Mouse (Mus musculus) liver, postnatal 0 days (tissue): ENCODE data around the gene Hecw2. TPM values are rescaled to one million over a fixed set of nuclear protein-coding genes. Genes with fewer than 3 reads are reported as not detected.

ENCODE experiments used
- ATAC-seq: fragments of 200-750 bp; cut with Nextera tagmentation; 2 replicates; pipeline ENCODE4 v1.8.0; 2017; ENCODE audit warnings: mild to moderate bottlenecking, moderate library complexity
- DNase-seq: peaks from one replicate; pipeline ENCODE4 v3.0.0-alpha.2; 2016
- H3K27ac ChIP-seq: fragments of 300-500 bp; sonication (generic); 2 replicates; pipeline ENCODE4 v1.5.1; 2014; ENCODE audit warnings: antibody characterized with exemption, moderate library complexity, mild to moderate bottlenecking, low read depth
- H3K27me3 ChIP-seq: fragments of 300-500 bp; sonication (generic); 2 replicates; pipeline ENCODE4 v1.6.1; 2014; ENCODE audit warnings: low read length, control low read depth, mixed read lengths; ENCODE audit not compliant: insufficient read depth
- H3K36me3 ChIP-seq: fragments of 300-500 bp; sonication (generic); replicated peaks from 2 replicates; pipeline ENCODE4 v1.6.1; 2014; ENCODE audit warnings: mild to moderate bottlenecking, control low read depth, low read length, moderate library complexity, mixed read lengths; ENCODE audit not compliant: insufficient read depth
- H3K4me1 ChIP-seq: fragments of 300-500 bp; sonication (generic); 2 replicates; pipeline ENCODE4 v1.6.1; 2014; ENCODE audit warnings: antibody characterized with exemption, mild to moderate bottlenecking, control low read depth; ENCODE audit not compliant: insufficient read depth
- H3K4me2 ChIP-seq: fragments of 300-500 bp; sonication (generic); 2 replicates; pipeline ENCODE4 v1.6.1; 2014; ENCODE audit warnings: low read depth, mild to moderate bottlenecking, low read length, moderate library complexity, mixed read lengths
- H3K4me3 ChIP-seq: fragments of 300-500 bp; sonication (generic); 2 replicates; pipeline ENCODE4 v1.5.1; 2014; ENCODE audit warnings: low read depth, low read length
- H3K9ac ChIP-seq: fragments of 300-500 bp; sonication (generic); replicated peaks from 2 replicates; pipeline ENCODE4 v1.6.1; 2014; ENCODE audit warnings: mild to moderate bottlenecking, moderate library complexity
- H3K9me3 ChIP-seq: fragments of 300-500 bp; sonication (generic); 2 replicates; pipeline ENCODE4 v1.6.1; 2016; ENCODE audit warnings: mild to moderate bottlenecking, control low read depth, low read length, mixed read lengths
- CTCF ChIP-seq: sonication (generic); IDR thresholded peaks from 2 replicates; pipeline ENCODE4 v1.5.1; 2016; ENCODE audit warnings: antibody characterized with exemption, low read depth
- EP300 ChIP-seq: IDR thresholded peaks from 2 replicates; pipeline ENCODE4 v1.6.1; 2016; ENCODE audit warnings: antibody characterized with exemption, low read depth, mild to moderate bottlenecking
- WGBS: fragments of 180-500 bp; shearing (Covaris S2); extraction: QIAGEN DNeasy Blood & Tissue Kit; methylation state at CpG from one replicate; pipeline ENCODE4 v1.1.7; 2014; ENCODE audit not compliant: insufficient replicate concordance; 5-methylcytosine and 5-hydroxymethylcytosine counted together
- polyA plus RNA-seq: library from polyadenylated mRNA; unstranded; fragments of >200 nt; fragmentation: Nextera tagmentation; extraction: Ambion mirVana; gene quantifications from 2 replicates; pipeline ENCODE4 v1.2.1, GENCODE M21; 2015

Hecw2 gene
- polyA plus RNA-seq, 1 experiment from 2014 or later: 0.61 TPM

- WGBS: 82% methylated on average over 7 of the region's 7 CpGs
- DNase-seq: no peak
- no peak overlapping the region for H3K4me3 ChIP-seq
Measured at GRCm38 (mm10) chr1:53855732-53856131, 339.2 kb downstream of the Hecw2 start.

GRCm38 (mm10) chr1:53852086-53852610 is 342.8 kb downstream of the Hecw2 start:
- Histone ChIP-seq H3K4me3 (no peak overlapping the region), H3K27ac (peak overlapping the region; percentile 79), H3K4me2 (no peak overlapping the region), H3K27me3 (no peaks in the 10 kb centered on the region), H3K9me3 (no peaks in the 10 kb centered on the region), H3K4me1 (peaks cover 13% of the 10 kb centered on the region), H3K9ac (no peak overlapping the region), H3K36me3 (no peaks in the 10 kb centered on the region)
- DNase-seq (no peak), ATAC-seq (no peak)
- TF ChIP-seq EP300 (no peak), CTCF (no peak)
- 81% methylated on average over 3 of the region's 3 CpGs for WGBS

More at GRCm38 (mm10) chr1:53855732-53856131, 339.2 kb downstream of the Hecw2 start:
- Histone ChIP-seq H3K27ac (no peak overlapping the region), H3K27me3 (no peaks in the 10 kb centered on the region), H3K9me3 (no peaks in the 10 kb centered on the region), H3K4me2 (no peak overlapping the region), H3K4me1 (peaks cover 6% of the 10 kb centered on the region; the same call in 1 of the 2 replicates), H3K36me3 (no peaks in the 10 kb centered on the region), H3K9ac (no peak overlapping the region)
- ATAC-seq: no peak
- TF ChIP-seq EP300 (no peak), CTCF (no peak)

- Histone ChIP-seq H3K4me2 (no peak overlapping the region), H3K9ac (no peak overlapping the region), H3K4me1 (peaks cover 13% of the 10 kb centered on the region), H3K9me3 (no peaks in the 10 kb centered on the region), H3K27ac (peak overlapping the region; percentile 79), H3K27me3 (no peaks in the 10 kb centered on the region), H3K4me3 (no peak overlapping the region), H3K36me3 (no peaks in the 10 kb centered on the region)
- ATAC-seq: peak; percentile 76
- 31% methylated on average over 8 of the region's 8 CpGs for WGBS
- no peak for TF ChIP-seq CTCF
- peak; percentile 55; the same call in 1 of the 2 replicates for TF ChIP-seq EP300
- DNase-seq: peak; percentile 52
Measured at GRCm38 (mm10) chr1:53851334-53851733, 343.6 kb downstream of the Hecw2 start.

- H3K27me3 ChIP-seq: no peaks in the 10 kb centered on the region
- no peak overlapping the region for H3K9ac ChIP-seq
- peak; percentile 82 for ATAC-seq
- peaks cover 13% of the 10 kb centered on the region for H3K4me1 ChIP-seq
- H3K9me3 ChIP-seq: no peaks in the 10 kb centered on the region
- TF ChIP-seq EP300: 0 out of 2 replicates have a peak, but pooled peaks have one; percentile 18
- no peak for TF ChIP-seq CTCF
- 28% methylated on average over 6 of the region's 6 CpGs for WGBS
- DNase-seq: peak; percentile 67
- no peak overlapping the region for H3K4me2 ChIP-seq
- no peak overlapping the region for H3K4me3 ChIP-seq
- H3K36me3 ChIP-seq: no peaks in the 10 kb centered on the region
- peak overlapping the region; percentile 79 for H3K27ac ChIP-seq
Measured at GRCm38 (mm10) chr1:53850891-53851290, 344.1 kb downstream of the Hecw2 start.

- Histone ChIP-seq H3K4me1 (peaks cover 12% of the 10 kb centered on the region), H3K4me2 (no peak overlapping the region), H3K4me3 (no peak overlapping the region), H3K9me3 (no peaks in the 10 kb centered on the region), H3K36me3 (no peaks in the 10 kb centered on the region), H3K9ac (no peak overlapping the region), H3K27me3 (no peaks in the 10 kb centered on the region), H3K27ac (no peak overlapping the region)
- 63% methylated on average over 2 of the region's 2 CpGs for WGBS
- no peak for ATAC-seq
- TF ChIP-seq EP300 (no peak), CTCF (no peak)
- DNase-seq: no peak
Measured at GRCm38 (mm10) chr1:53846665-53847237, 348.2 kb downstream of the Hecw2 start.

- Histone ChIP-seq H3K4me3 (no peak overlapping the region), H3K4me1 (peaks cover 11% of the 10 kb centered on the region), H3K4me2 (no peak overlapping the region), H3K27me3 (no peaks in the 10 kb centered on the region), H3K36me3 (no peaks in the 10 kb centered on the region), H3K9me3 (no peaks in the 10 kb centered on the region), H3K9ac (no peak overlapping the region), H3K27ac (0 out of 2 replicates have a peak overlapping the region, but pooled peaks have one; percentile 7)
- WGBS: 76% methylated on average over 8 of the region's 8 CpGs
- no peak for DNase-seq
- ATAC-seq: no peak
- TF ChIP-seq EP300 (no peak), CTCF (no peak)
Measured at GRCm38 (mm10) chr1:53845854-53846253, 349.1 kb downstream of the Hecw2 start.
